Mouse (Mus musculus): ENCODE data around the gene Pias1. TPM values are rescaled to one million over a fixed set of nuclear protein-coding genes. Genes with fewer than 3 reads are reported as not detected.

Pias1 gene
- polyA plus RNA-seq, 1 experiment, result 0.90 TPM

- TF ChIP-seq GATA1 (IDR thresholded peaks at IDR 0.05; ENCODE audit: low read length), result no peak
Observed at GRCm38 (mm10) chr9:62843356-62844024, 144.2 kb downstream of the Pias1 start.

- no peak for TF ChIP-seq GATA1 (IDR thresholded peaks at IDR 0.05; ENCODE audit: low read length)
Observed at GRCm38 (mm10) chr9:62839172-62839770, 148.5 kb downstream of the Pias1 start.

- no peak for TF ChIP-seq GATA1 (IDR thresholded peaks at IDR 0.05; ENCODE audit: low read length)
Observed at GRCm38 (mm10) chr9:62838506-62839171, 149.1 kb downstream of the Pias1 start, which contains the start of gene Cln6. TSS of gene Cln6 (plus strand) at chr9:62838785.

GRCm38 (mm10) chr9:62838146-62838505 lies 149.6 kb downstream of the Pias1 start:
- TF ChIP-seq GATA1 (IDR thresholded peaks at IDR 0.05; ENCODE audit: low read length), result no peak

GRCm38 (mm10) chr9:62837611-62838010 lies 150.1 kb downstream of the Pias1 start:
- no peak for TF ChIP-seq GATA1 (IDR thresholded peaks at IDR 0.05; ENCODE audit: low read length)

- TF ChIP-seq GATA1 (IDR thresholded peaks at IDR 0.05; ENCODE audit: low read length), result no peak
Observed at GRCm38 (mm10) chr9:62835705-62836446, 151.8 kb downstream of the Pias1 start.

- no peak for TF ChIP-seq GATA1 (IDR thresholded peaks at IDR 0.05; ENCODE audit: low read length)
Observed at GRCm38 (mm10) chr9:62834906-62835305, 152.8 kb downstream of the Pias1 start.

- no peak for TF ChIP-seq GATA1 (IDR thresholded peaks at IDR 0.05; ENCODE audit: low read length)
Observed at GRCm38 (mm10) chr9:62829877-62830276, 157.8 kb downstream of the Pias1 start.

- no peak for TF ChIP-seq GATA1 (IDR thresholded peaks at IDR 0.05; ENCODE audit: low read length)
Observed at GRCm38 (mm10) chr9:62828662-62829086, 159.1 kb downstream of the Pias1 start.

Other genes with a start within 250 kb of the Pias1 start
- gene Fem1b, start 176.0 kb downstream of the Pias1 start, polyA plus RNA-seq (2012), result 17.4 and 17.7 TPM in 2 replicates
- 38.3 and 46.5 TPM in 2 replicates for gene Cln6, start 149.1 kb downstream of the Pias1 start, polyA plus RNA-seq (2012)
- 0.06 TPM in 1 of 2 replicates, not detected in the other for gene Calml4, start 129.8 kb downstream of the Pias1 start, polyA plus RNA-seq (2012)
- 0.05 and 0.10 TPM in 2 replicates for gene Skor1, start 161.0 kb upstream of the Pias1 start, polyA plus RNA-seq (2012)